ENCODE assay signal across 10 mouse cellular contexts in the genomic region with DNA sequence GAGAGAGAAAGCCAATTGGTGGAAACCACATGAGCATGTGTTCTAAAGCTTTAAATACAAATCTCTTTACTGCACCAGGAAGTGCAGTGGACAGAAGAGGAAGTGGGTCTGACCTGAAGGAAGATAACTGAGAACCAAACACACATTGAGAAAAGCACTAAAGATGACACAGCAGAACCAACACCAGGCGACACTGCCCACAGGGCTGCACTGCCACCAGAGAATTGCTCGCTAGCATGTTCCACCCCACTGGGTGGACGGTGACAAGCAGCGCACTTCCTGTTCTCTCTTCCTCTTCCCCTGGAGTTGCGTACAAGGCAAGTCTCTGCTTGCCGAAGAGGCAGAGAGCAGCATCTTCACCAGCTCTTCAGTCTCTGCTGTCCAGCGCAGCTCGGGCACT.
DNase-seq lines count a peak whose midpoint lies in the region; ATAC-seq and TF ChIP-seq lines count a peak whose summit lies in the region.
"Had no signal": no experiment of that assay in that cellular context is flagged by ENCODE, and none has a peak within 500 bp of the region (broad histone marks: within the 10 kb centered on the region; RNA-seq: fewer than 3 reads in every experiment).

No protein-coding gene starts in this region.

- peaks cover 2% of the 10 kb centered on the region for H3K36me3 ChIP-seq in liver, adult 2 months (ENCODE audit: control insufficient read depth, insufficient read depth, low read length)
- no peaks in the 10 kb centered on the region for H3K36me3 ChIP-seq in midbrain, embryonic 11.5 days (ENCODE audit: control insufficient read depth, insufficient read depth, low read length)

- no peak overlapping the region for H3K4me3 ChIP-seq in liver, adult 2 months (ENCODE audit: insufficient read depth, low read depth, low read length)
- no peak overlapping the region for H3K4me3 ChIP-seq in midbrain, embryonic 11.5 days (ENCODE audit: low read depth, low read length)
- H3K4me3 ChIP-seq: hindbrain, embryonic 12.5 days had no signal

- H3K4me1 ChIP-seq in liver, adult 2 months (ENCODE audit: control insufficient read depth, insufficient read depth, low read length) = no peaks in the 10 kb centered on the region
- no peaks in the 10 kb centered on the region for H3K4me1 ChIP-seq in midbrain, embryonic 11.5 days (ENCODE audit: control insufficient read depth, insufficient read depth, low read length)
- H3K4me1 ChIP-seq: hindbrain, embryonic 12.5 days had no signal

- TF ChIP-seq POLR2A in liver, adult 2 months (IDR thresholded peaks at IDR 0.05; ENCODE audit: extremely low read depth, insufficient read depth, low read length) = no peak

- no peak for ATAC-seq in midbrain, embryonic 11.5 days (ENCODE audit: low FRiP score)

- H3K9me3 ChIP-seq in midbrain, embryonic 11.5 days (ENCODE audit: control insufficient read depth, low read length) = no peaks in the 10 kb centered on the region
- H3K9me3 ChIP-seq: hindbrain, embryonic 12.5 days had no signal

- no peaks in the 10 kb centered on the region for H3K27me3 ChIP-seq in liver, adult 2 months (ENCODE audit: control insufficient read depth, insufficient read depth, low read length)
- H3K27me3 ChIP-seq in midbrain, embryonic 11.5 days (ENCODE audit: control insufficient read depth, insufficient read depth, low read length) = no peaks in the 10 kb centered on the region
- H3K27me3 ChIP-seq: hindbrain, embryonic 12.5 days had no signal

- no peak overlapping the region for H3K4me2 ChIP-seq in midbrain, embryonic 11.5 days
- H3K4me2 ChIP-seq: hindbrain, embryonic 12.5 days had no signal

- WGBS in liver, adult 2 months = 76% methylated on average over 8 of the region's 8 CpGs
- WGBS in midbrain, embryonic 11.5 days = 93% methylated on average over 8 of the region's 8 CpGs

- no peak for TF ChIP-seq CTCF in liver, adult 2 months (IDR thresholded peaks at IDR 0.05; ENCODE audit: low read depth, low read length)

- peak; percentile 23 for DNase-seq in right cerebral cortex, postnatal 14 days
- no peak for DNase-seq in right cerebral cortex, postnatal 36 days (ENCODE audit: low spot score in 2 of 2)
- DNase-seq in liver, adult 2 months (ENCODE audit: extremely low read depth, low read depth, low spot score) = peak; percentile 49
- DNase-seq in monocyte, adult 2 months (ENCODE audit: low read depth in 1 of 2, low spot score in 2 of 2) = peak; percentile 82 to 87
- no peak for DNase-seq in embryo, embryonic 10 days (ENCODE audit: low spot score)
- DNase-seq in kidney, postnatal 25 days = no peak
- no peak for DNase-seq in urinary bladder, postnatal 25 days (ENCODE audit: low spot score)
- no peak for DNase-seq in midbrain, embryonic 11.5 days (ENCODE audit: low spot score, missing footprints)
- DNase-seq: right cerebral cortex, postnatal 4 days had no signal

- H3K9ac ChIP-seq in liver, adult 2 months (ENCODE audit: low read depth, low read length) = no peak overlapping the region
- no peak overlapping the region for H3K9ac ChIP-seq in midbrain, embryonic 11.5 days (ENCODE audit: low read length)
- H3K9ac ChIP-seq: hindbrain, embryonic 12.5 days had no signal

- H3K27ac ChIP-seq in liver, adult 2 months (replicated peaks; ENCODE audit: insufficient read depth, low read depth, low read length) = no peak overlapping the region
- H3K27ac ChIP-seq in midbrain, embryonic 11.5 days (ENCODE audit: low read depth, low read length) = no peak overlapping the region
- H3K27ac ChIP-seq: hindbrain, embryonic 12.5 days had no signal

- no peaks in the 10 kb centered on the region for H3K79me2 ChIP-seq in liver, adult 2 months (ENCODE audit: control insufficient read depth, insufficient read depth, low read length)

Comparison
In these comparisons a context has a peak if more than half of its experiments do, and no peak if none do; other contexts are left out.
1. DNase-seq: peak in right cerebral cortex, postnatal 14 days (single experiment), liver, adult 2 months (single experiment) and monocyte, adult 2 months (2 of 2); none in right cerebral cortex, postnatal 36 days (0 of 2), embryo, embryonic 10 days (single experiment), kidney, postnatal 25 days (0 of 2), urinary bladder, postnatal 25 days (single experiment) and midbrain, embryonic 11.5 days (single experiment).